Mouse (Mus musculus) megakaryocyte, embryonic 14.5 days (primary cell): ENCODE measurements around the gene Cntn4.

ENCODE experiments used
- FLI1 ChIP-seq: IDR thresholded peaks from 2 replicates; pipeline ENCODE4 v1.6.1; 2012; ENCODE audit warnings: low read length, inconsistent platforms, mixed read lengths
- GATA1 ChIP-seq: IDR thresholded peaks from 3 replicates; pipeline ENCODE4 v1.6.1; 2012; ENCODE audit warnings: mixed read lengths, low read length, inconsistent platforms, borderline replicate concordance

- no peak for TF ChIP-seq GATA1
- no peak for TF ChIP-seq FLI1
Observed at GRCm38 (mm10) chr6:105684123-105684522, 6.7 kb downstream of the Cntn4 start.
